Mouse (Mus musculus): Measurements from ENCODE around the gene Usp42. TPM values are rescaled to one million over a fixed set of nuclear protein-coding genes. Genes with fewer than 3 reads are reported as not detected.
A peak's percentile ranks its signal among the peaks of the same experiment; 100 is the strongest.

Usp42 gene
- 10 to 100 TPM; 26.7 to 28.0 TPM for total RNA-seq (2021)
- long read RNA-seq, full-length matches to known transcripts = 2 of 9 reads
- long read RNA-seq, partial matches to known transcripts = 7 of 9 reads
- long read RNA-seq, other reads (novel, unspliced or antisense) = 0 of 9 reads

GRCm38 (mm10) chr5:143732180-143732891 is at the start of gene Usp42:
Usp42 (minus strand) TSS chr5:143732280.
- DNase-seq (ENCODE audit: low spot score in 2 of 2) = peak; percentile 91 to 95

GRCm38 (mm10) chr5:143760508-143760907 is 28.4 kb upstream of the Usp42 start:
- no peak for DNase-seq (ENCODE audit: low spot score in 2 of 2)

GRCm38 (mm10) chr5:143759554-143759953 is 27.5 kb upstream of the Usp42 start:
- no peak for DNase-seq (ENCODE audit: low spot score in 2 of 2)

GRCm38 (mm10) chr5:143757755-143758443 is 25.8 kb upstream of the Usp42 start:
- DNase-seq (ENCODE audit: low spot score in 2 of 2) = peak; percentile 84 to 85

GRCm38 (mm10) chr5:143755529-143756141 is 23.6 kb upstream of the Usp42 start:
- DNase-seq (ENCODE audit: low spot score in 2 of 2) = no peak

GRCm38 (mm10) chr5:143749630-143750208 is 17.6 kb upstream of the Usp42 start:
- DNase-seq (ENCODE audit: low spot score in 2 of 2) = no peak

GRCm38 (mm10) chr5:143731483-143732112 is 482 bp downstream of the Usp42 start:
- DNase-seq (ENCODE audit: low spot score in 2 of 2) = no peak

- DNase-seq (ENCODE audit: low spot score in 2 of 2) = no peak
These were observed 1.2 kb downstream of the Usp42 start for GRCm38 (mm10) chr5:143730915-143731314.

- no peak for DNase-seq (ENCODE audit: low spot score in 2 of 2)
These were observed 10.1 kb downstream of the Usp42 start for GRCm38 (mm10) chr5:143721962-143722361.

- no peak for DNase-seq (ENCODE audit: low spot score in 2 of 2)
These were observed 19.9 kb downstream of the Usp42 start for GRCm38 (mm10) chr5:143712011-143712800.

- peak; percentile 71 to 73 for DNase-seq (ENCODE audit: low spot score in 2 of 2)
These were observed 20.8 kb downstream of the Usp42 start for GRCm38 (mm10) chr5:143711326-143711725.

GRCm38 (mm10) chr5:143706822-143707200 is 25.3 kb downstream of the Usp42 start:
- no peak for DNase-seq (ENCODE audit: low spot score in 2 of 2)

- DNase-seq (ENCODE audit: low spot score in 2 of 2) = no peak
These were observed 25.9 kb downstream of the Usp42 start for GRCm38 (mm10) chr5:143706030-143706821.

- DNase-seq (ENCODE audit: low spot score in 2 of 2) = no peak
These were observed 26.5 kb downstream of the Usp42 start for GRCm38 (mm10) chr5:143705659-143705982.

- no peak for DNase-seq (ENCODE audit: low spot score in 2 of 2)
These were observed 27.0 kb downstream of the Usp42 start for GRCm38 (mm10) chr5:143704875-143705658.

- DNase-seq (ENCODE audit: low spot score in 2 of 2) = no peak
These were observed 31.0 kb downstream of the Usp42 start for GRCm38 (mm10) chr5:143701074-143701473.

GRCm38 (mm10) chr5:143700247-143700646 is 31.8 kb downstream of the Usp42 start:
- DNase-seq (ENCODE audit: low spot score in 2 of 2) = no peak

GRCm38 (mm10) chr5:143698454-143698853 is 33.6 kb downstream of the Usp42 start:
- DNase-seq (ENCODE audit: low spot score in 2 of 2) = no peak

GRCm38 (mm10) chr5:143696323-143696722 is 35.8 kb downstream of the Usp42 start:
- no peak for DNase-seq (ENCODE audit: low spot score in 2 of 2)
